Mouse (Mus musculus): ENCODE data around the gene Catsperd.

DNA sequence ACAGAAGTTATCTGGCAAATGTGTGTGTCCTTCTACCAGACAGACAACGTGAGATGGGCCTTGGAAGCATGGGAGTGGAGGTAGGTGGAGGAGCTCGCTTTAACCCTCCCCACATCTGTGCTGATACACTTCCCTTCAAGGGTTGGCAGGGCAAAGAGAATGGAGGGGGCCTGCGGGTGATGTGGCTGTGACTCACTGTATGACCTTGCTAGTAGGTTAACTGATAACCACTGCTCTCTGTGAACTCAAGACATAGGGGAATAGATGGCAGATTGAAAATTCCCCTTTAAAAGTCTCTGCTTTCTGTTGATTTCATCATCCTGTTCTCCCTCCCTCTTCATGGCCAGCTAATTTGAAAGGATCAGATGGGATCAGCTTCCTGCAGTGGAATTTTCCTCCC, 2.4 kb upstream of the Catsperd start:
- TF ChIP-seq CTCF (conservative IDR thresholded peaks at IDR 0.05; ENCODE audit: insufficient read depth, insufficient read length, low read depth, low read length) (no peak), POLR2A (IDR thresholded peaks at IDR 0.05; ENCODE audit: low read depth, low read length) (no peak)

Data from kidney, adult 2 months (tissue).